Mouse (Mus musculus) brain, embryonic 18.5 days (tissue): Measurements from ENCODE around the gene Eddm3b.
"Not testable (repeated sequence)": the region's sequence is repeated elsewhere in the genome, so short reads cannot be mapped to it uniquely, and the experiment has no call there.

ENCODE experiments used
- DNase-seq: peaks from one replicate; pipeline ENCODE4 v3.0.0-alpha.2; 2012; ENCODE audit warnings: low read depth, low spot score

Gene Eddm3b

DNA sequence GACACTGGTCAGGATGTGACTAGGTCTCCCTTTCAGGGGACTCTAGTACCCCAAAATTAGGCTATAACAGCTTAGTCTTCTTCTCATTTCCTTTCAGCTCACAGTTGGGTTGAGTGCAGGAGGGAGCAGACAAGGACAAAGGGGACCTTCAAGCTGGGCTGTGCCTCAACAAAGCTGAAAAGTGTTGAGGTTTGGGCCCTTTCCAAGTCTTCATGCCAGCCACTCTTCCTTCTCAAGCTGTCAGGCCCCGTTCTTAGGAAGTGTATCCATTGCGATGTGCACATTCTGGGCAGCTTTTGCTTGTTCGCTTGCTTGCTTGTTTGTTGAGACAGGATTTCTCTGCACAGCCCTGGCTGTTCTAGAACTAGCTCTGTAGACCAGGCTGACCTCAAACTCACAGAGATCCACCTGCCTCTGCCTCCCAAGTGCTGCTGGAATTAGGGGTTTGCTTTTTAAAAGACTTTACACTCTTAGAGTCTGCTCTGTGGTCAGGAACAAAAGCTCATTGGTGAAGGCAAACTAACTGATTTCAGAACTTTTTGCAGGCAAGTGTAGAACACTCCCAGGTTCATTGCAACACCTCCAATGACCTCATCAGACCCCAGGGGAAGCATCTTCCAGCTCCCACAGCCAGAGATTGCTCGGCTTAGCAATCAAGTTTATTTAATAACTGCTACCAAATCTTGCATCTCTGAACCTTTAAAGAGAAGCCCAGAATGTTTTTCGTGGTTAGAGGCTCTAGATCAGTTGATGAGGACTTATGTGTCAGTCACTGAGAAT is 19.9 kb upstream of the Eddm3b start:
- no peak for DNase-seq

DNA sequence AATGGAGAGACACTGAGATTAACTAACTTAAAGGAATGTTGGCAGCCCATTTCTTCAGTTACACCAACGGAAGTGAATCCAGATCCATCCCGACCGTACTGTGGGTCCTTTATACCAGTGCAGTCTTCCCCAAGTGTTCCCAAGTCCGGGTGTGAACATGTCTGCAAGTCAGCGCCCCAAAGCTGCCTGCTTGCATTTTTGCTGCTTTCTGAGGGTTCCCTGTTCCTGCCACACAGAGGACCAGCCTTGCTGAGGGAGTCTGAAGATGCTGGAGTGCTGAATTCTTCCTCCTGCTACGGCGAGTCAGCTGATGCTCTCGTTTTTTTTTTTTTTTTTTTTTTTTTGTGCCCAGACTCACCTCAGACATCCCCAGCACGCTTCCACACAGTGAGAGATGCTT is 19.3 kb upstream of the Eddm3b start:
- no peak for DNase-seq

DNA sequence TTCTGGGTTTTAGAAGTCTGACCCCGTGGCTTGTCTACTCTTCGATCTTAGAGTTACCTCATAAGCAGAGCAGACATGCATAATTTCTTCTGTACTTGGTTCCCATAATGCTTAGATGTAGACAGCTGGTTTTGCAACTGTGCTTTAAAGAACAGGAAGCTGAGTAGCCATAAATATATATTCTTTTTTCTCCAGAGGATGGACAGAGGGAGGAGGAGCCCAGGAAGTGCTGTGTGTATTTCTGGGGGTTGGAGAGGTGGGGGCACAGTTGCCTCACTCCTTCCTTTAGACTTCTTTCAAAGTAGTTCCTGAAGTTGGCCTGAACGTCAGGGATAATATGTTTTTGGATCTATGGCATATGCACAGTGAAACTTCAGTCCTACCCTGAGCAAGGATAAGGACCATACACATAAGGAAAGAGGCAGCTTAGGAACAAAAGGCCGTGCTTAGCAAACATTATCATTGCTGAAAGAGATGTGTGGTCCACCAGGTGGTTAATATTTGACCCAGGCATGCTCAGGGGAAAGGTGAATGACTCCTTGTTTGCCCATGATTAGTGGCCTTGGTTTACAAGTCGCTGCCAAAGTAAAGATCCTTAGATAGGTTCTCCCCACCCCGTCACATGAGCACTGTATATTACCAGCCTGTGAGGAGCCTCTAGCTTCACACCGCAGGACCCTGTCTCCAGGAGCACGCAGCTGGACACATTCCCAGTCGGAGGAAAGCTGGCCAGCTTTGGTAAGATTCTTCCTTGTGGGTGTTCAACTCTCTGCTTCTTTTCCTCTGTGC is 18.3 kb upstream of the Eddm3b start:
- DNase-seq: no peak

DNA sequence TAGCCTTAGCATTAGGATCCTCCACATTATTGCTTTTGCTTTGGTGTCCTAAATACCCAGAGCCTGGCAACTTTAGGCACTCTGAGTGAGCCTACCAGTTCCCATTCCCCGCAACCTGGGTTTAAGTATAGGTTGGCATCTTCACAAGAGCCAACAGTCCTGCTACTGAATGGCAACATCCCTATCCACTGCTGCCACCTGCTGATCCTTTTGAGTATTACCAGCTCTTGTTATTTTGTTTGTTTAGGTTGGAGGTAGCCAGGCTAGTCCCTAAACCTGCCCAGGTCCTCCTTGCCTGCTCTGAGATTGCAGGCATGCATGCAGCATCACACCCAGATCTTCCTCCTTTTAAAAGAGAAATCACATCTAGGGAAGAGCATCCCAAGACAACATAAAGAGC is 15.9 kb upstream of the Eddm3b start:
- DNase-seq: not testable (repeated sequence)

DNA sequence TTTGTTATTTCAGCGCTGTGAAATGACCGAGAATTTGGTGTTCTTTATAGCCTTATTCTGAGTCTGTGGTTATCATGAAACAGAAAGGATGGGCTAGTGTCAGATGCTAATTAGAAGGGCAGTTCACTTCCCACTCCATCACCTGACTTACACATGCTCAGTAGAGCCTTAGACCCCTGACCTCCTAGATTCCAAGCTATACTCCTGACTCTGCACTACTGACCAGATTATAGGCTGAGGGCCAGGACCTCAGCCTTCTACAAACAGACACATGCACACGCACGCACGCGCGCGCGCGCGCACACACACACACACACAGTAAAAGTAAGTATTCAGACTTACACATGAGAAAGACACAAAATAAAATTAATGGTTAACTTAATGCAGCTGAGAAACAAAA is 15.3 kb upstream of the Eddm3b start:
- no peak for DNase-seq

DNA sequence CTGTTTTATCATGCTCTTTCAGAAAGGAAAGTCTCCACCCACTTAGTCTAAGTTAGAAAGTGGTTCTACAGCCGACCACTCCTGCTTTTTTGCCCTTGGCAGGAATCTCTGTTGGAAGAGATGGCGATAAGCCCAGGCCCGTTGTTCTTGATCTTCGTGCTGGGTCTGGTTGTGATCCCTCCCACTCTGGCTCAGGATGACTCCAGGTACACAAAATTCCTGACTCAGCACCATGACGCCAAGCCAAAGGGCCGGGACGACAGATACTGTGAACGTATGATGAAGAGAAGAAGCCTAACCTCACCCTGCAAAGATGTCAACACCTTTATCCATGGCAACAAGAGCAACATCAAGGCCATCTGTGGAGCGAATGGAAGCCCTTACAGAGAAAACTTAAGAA is 12.9 kb upstream of the Eddm3b start:
- no peak for DNase-seq

DNA sequence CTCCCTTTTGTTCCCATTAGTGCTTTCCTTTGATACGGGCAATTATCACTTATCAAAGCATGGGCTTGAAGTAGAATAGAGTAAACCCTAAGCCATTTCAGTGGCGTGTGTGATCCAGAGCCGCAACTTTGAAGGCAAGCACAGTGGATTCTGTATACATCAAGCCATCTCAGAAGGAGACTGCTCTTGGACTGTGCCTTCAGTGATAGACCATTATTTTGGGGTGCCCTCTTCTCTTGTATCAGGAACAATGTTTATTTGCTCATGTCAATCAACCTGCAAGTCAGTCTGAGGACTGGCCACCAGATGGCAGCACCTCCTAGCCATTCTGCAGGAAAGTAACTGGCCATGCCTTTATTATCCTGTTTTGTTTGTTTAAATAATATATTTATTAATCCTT is 11.0 kb upstream of the Eddm3b start:
- DNase-seq: no peak

DNA sequence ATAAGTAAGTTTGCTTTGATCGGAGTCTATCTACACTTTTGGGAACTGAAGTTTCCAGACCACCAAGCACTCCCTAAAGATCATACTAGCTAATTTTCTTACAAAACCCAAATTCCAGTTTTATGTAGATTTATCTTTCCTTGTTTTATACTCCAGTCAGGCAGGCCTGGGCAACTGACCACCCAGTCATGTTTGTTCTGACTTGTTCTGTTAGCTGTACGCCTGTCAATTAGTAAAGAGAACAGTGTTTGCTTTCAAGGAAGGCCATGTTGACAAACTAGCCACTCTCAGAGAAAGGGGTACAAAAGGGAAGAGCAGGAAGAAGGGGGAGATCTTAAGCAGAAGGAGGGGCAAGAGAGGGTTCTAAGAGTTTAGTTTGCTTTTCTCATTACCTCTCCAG is 9.9 kb upstream of the Eddm3b start:
- no peak for DNase-seq

DNA sequence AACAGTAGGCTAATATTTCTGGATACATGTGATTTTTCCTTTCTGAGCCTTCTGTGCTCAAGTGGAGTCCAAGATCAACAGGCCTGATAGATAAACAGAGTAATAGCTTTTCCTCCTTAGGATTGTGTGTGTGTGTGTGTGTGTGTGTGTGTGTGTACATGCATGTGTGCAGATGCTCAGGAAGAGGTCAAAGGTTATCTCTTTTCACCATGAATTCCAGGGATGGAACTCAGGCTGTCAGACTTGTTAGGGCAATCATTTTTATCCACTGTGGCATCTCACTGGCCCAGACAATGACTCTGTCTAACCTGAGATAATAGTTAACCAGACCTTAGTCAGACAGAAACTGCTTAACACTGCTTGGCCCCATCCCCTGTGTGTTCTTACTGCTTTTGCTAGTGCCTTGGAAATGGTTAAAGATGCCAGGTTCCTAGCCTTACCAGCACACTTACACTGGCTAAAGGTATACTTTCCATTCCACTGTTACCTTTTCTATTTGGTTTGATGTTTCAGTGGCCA is 7.7 kb upstream of the Eddm3b start:
- no peak for DNase-seq

DNA sequence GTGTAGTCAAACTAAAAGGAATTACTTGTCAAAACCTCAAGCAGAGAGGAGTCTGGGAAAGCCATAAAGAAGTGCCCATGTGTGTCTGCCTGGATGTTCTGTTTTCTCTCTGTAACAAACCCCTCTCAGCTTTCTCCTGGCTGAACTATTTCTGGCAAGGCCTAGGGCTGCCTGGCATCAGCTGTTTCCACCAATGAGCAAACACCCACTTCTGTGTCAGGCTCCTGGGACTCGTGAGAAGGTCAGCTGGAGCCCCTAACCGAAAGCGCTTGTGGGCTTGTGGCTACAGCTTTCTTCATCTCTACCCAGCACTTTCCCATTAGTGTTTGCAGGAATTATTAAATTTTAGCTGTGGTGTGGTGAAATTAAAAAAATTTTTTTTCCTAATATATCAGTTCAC is 2.3 kb upstream of the Eddm3b start:
- DNase-seq: no peak

DNA sequence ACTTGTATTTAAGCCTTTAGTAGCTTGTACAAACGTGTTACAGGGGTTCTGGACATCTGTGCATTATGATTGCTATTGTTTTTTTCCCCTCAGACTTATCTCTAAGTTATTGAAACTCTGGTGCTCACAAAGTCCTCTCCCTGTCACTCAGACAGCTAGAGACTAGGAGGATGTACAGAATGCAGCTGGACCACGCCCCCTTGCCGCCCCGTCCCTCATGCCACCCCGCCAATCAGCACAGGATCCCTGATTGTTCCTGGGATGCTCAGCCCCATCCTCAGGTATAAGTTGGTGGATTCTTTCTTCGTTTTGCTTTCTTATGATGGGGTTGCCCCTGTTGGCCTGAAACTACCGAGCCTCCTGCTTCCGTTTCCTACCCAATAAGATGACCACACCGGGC is 750 bp upstream of the Eddm3b start:
- no peak for DNase-seq

DNA sequence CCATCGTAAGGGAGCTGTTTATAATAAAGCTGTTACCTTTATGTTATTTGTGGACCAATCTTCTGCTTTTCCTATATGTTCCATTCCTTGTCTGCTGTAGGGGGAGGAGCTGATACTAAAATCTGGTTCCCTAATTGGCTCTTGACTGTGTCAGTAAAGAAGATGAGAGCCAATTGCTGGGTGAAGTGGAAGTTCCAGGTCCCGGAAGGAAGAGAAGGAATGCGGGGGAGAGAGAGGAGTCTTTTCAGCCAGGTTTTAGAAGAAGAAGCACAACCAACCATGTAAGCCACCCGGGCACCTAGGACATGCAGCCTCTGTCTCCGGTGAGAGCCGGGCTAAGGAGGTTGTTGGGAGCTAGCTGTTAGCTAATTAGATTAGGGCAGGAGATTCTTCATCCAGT is 11.5 kb downstream of the Eddm3b start:
- DNase-seq: no peak

DNA sequence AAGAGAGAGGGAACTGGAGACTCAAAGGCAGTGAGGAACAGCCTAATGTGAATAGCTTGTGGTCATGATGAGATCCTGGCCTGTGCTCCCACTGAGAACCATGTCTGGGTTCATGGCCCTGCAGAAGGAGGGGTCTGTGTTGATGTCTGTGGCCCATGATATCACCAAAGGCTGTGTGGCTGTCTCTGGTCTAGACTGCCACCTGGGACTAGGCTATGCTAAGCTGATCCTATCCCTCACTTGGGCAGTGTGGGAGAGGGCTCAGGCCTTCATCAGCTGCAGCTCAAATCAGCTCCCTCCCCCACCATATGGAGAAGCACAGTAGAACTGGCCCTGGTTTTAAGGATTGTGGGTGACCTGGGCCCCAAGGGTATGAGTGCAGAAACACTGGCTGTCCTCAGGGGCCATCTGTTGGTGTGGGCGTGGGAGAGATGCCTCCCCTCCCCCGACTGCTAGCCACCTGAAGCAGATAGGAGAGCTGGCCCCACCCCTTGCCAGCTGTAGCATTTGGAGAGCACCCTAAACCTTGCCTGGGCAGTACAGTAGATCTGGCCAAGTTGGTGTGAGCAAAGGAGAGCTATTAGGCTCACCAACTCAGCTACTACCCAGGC is 13.5 kb downstream of the Eddm3b start:
- no peak for DNase-seq

DNA sequence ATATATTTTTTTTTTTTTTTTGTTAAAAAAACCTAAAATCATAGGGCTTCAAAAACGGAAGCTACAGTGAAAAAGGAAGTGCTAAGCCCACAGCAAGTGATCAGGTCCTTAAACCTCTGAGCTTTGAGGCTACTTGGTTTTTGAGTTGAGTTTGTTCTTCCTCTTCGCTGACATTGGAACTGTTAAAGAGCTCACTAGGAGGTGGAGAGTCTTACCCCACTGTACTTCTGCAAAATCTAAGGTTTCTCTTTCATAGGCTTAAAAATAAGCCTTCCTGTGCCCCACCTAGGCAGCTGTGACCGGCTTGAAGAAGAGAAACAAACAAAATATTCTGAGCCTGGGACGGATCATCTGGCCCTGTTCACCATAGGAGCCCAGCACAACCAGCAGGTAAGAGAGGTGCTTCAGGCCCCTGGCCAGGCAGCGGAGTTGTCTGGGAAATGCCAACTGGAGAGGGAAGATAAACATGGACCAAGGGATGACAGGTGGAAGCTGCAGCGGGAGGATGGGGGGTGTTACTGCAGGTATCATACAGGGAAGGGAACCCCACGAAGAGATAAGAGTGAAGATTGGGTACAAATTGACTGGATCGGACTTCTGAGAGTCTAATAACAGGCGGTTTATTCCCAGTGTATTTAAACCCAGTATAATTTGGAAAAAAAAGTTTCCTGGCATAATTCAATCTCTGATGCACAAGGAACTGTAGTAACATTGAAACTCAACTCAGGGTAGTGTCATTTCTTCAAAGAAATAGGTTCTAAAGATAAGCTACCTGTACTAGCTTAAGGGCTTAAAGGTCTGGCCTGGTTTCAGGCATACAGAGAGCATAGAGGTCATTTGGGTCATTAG is 14.8 kb downstream of the Eddm3b start:
- no peak for DNase-seq

DNA sequence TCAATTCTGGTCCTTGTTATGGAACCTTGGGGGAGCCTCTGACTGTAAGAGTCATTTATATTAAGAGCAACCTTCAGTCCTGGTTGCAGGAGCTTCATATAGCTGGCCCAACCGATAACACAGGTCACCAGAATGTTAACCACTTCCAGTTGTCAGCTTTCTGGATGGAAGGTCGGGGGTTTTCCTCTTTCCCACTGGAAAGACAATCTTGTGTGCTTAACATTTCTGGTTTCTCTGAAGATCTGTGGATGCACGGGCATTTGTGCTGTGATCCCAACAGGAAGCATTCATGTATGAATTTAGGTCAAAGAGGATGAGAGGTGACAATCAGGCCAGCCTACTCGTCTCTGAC is 15.4 kb downstream of the Eddm3b start:
- DNase-seq: no peak

DNA sequence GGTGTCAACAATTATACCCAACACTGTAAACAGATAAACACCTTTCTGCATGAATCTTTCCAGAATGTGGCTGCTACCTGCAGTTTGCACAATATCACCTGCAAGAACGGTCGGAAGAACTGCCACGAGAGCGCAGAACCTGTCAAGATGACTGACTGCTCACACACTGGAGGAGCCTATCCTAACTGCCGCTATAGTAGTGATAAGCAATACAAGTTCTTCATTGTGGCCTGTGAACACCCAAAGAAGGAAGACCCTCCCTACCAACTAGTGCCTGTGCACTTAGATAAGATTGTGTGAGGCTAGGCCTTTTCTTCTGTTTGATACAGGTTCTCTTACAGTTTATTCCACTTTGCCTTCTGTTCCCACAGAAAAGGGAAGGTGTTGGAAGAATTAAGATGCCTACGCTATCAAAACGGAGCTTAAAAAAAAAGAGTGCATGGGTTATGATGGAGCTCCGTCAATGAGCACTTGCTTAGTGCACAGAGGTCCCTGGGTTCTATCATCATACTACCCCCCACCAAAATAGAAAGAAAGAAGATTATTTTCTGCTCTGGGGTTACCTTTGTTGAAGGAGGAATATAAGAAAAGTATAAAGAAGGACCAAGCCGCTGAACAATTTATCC is 16.2 kb downstream of the Eddm3b start:
- DNase-seq: no peak

DNA sequence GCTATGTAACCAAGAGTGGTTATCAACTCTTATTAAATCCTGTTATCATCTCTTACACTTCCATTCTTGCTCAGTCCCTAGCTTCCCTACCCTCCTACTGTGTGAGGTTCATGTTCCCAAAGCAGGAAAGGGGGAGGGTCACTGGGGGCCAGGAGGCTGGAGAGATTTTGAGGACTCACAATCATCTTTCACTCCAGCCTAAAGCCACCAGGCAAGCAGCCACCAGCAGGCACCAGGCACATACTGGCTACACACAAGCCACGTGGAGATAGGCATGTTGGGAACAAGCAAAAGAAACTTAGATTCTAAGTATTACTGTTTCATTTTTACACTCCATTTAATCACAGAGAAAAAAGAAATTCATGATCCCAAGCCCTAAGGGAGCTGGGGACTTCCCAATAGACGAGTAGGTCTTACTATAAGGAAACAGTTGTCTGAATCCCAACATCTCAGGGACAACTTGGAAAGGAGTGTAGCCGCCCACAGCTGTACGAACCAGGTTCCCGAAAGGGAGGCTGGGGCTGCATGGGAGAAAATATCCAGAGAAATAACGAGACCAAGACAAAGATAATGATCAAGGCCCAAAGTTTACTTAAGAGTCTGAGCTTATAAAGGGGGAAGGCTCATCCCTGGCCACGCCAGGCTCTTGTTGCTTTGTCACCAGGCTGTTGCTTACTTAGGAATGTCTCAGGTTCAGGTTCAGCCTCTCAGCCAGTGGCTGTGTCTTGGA is 17.0 kb downstream of the Eddm3b start:
- no peak for DNase-seq

DNA sequence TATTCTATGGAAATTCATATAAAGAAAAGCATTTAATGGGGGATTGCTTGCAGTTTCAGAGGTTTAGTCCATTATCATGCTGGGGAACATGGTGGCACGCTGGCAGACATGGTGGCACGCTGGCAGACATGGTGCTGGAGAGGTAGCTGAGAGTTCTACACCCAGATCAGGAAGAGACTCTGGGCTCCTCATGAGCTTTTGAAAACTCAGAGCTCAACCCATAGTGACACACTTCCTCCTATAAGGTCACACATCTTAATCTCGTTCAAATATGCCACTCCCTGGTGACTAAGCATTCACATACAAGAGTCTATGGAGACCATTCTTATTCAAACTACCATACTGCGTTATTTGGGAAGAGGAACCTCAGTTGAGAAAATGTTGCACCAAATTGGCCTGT is 18.1 kb downstream of the Eddm3b start:
- no peak for DNase-seq

DNA sequence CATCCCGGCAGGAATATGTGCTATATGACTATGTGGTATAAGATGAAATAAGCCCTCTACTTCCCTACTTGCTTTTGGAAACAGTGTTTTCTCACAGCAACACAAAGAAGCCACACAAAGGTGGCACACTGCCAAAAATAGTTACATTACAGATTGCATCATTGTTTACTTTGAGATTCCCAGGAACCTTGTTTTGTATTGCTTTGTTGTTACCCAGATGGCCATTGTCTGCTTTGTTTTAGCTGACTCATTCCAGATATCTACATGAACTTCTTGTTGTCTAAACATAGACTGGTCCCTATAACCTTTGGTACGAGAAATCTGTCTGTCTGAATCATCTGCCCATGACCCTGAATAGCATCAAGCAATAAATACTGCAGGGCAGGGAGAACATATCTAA is 26.1 kb downstream of the Eddm3b start:
- no peak for DNase-seq

DNA sequence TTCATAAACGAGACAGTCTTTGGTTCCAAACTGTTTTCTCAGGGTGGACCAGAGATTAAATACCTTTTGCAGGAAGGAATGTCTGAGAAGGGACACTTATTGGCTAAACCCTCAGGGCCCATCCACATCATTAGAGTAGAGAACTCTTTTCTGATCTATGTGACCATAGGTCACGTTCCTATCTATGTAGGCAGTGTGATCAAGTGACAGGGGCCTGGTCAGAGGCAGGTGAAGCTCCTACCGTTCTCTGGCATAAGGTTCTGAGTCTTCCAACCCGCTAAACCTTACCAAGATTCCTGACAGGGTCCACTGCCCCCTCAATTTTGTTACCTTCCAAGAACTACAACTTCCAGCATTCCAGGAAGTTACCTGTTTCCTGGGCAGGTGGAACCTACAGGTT is 27.9 kb downstream of the Eddm3b start:
- no peak for DNase-seq

DNA sequence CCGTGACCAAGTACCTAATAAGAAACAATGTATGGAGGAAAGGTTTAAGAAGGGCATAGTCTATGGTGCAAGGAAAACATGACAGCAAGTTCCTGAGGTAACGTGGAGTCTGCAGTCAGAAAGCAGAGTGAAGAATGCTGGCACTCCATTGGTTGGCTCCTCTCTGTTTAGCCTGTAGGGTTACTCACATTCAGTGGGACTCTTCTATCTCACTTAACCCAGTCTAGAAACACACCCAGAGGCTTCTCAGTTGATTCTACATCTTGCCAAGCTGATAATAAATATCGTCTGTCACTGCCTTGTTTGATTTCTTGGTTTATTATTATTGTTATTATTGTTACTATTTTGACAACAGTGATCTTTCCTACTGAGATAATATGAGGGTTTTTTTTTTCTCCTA is 28.3 kb downstream of the Eddm3b start:
- no peak for DNase-seq
